24 mouse cellular contexts compared by ENCODE assay signal in genomic region chr12:73354521-73354920, GRCm38 (mm10).
A peak's percentile ranks its signal among the peaks of the same experiment; 100 is the strongest.
DNase-seq lines count a peak whose midpoint lies in the region; ATAC-seq and TF ChIP-seq lines count a peak whose summit lies in the region.
"Had no signal": no experiment of that assay in that cellular context is flagged by ENCODE, and none has a peak within 500 bp of the region (broad histone marks: within the 10 kb centered on the region; RNA-seq: fewer than 3 reads in every experiment).

No protein-coding gene starts in this region.

- no peak overlapping the region for H3K9ac ChIP-seq in hindbrain, postnatal 0 days (replicated peaks; ENCODE audit: low read length)
- no peak overlapping the region for H3K9ac ChIP-seq in hindbrain, embryonic 11.5 days (ENCODE audit: low read depth, low read length)
- no peak overlapping the region for H3K9ac ChIP-seq in liver, adult 2 months (ENCODE audit: low read depth, low read length)
- H3K9ac ChIP-seq in liver, postnatal 0 days (replicated peaks): no peak overlapping the region
- H3K9ac ChIP-seq in CH12.LX (ENCODE audit: insufficient read depth, low read depth): no peak overlapping the region
- H3K9ac ChIP-seq: embryonic facial prominence, embryonic 13.5 days; limb, embryonic 12.5 days; liver, embryonic 14.5 days had no signal

- no peaks in the 10 kb centered on the region for H3K27me3 ChIP-seq in hindbrain, postnatal 0 days (ENCODE audit: insufficient read depth, low read length)
- H3K27me3 ChIP-seq in hindbrain, embryonic 11.5 days (ENCODE audit: control insufficient read depth, insufficient read depth, low read length): no peaks in the 10 kb centered on the region
- no peaks in the 10 kb centered on the region for H3K27me3 ChIP-seq in liver, adult 2 months (ENCODE audit: control insufficient read depth, insufficient read depth, low read length)
- H3K27me3 ChIP-seq in liver, postnatal 0 days (ENCODE audit: insufficient read depth, low read length): no peaks in the 10 kb centered on the region
- H3K27me3 ChIP-seq in CH12.LX (replicated peaks): no peaks in the 10 kb centered on the region
- H3K27me3 ChIP-seq: embryonic facial prominence, embryonic 13.5 days had no signal

- no peak overlapping the region for H3K4me2 ChIP-seq in hindbrain, postnatal 0 days (ENCODE audit: low read depth, low read length)
- no peak overlapping the region for H3K4me2 ChIP-seq in hindbrain, embryonic 11.5 days (replicated peaks; ENCODE audit: low read depth, low read length)
- H3K4me2 ChIP-seq in liver, postnatal 0 days (ENCODE audit: low read depth, low read length): no peak overlapping the region
- H3K4me2 ChIP-seq in CH12.LX (ENCODE audit: insufficient read depth, low read depth, poor library complexity, severe bottlenecking): no peak overlapping the region
- H3K4me2 ChIP-seq: embryonic facial prominence, embryonic 13.5 days; limb, embryonic 12.5 days had no signal

- in situ Hi-C loops in CH12.LX (cut with MboI; ENCODE audit: low pct_ligation_motif_present, low pct_unique_long_range_greater_than_20kb, low sequenced_read_pairs): no loop called here

- no peak for TF ChIP-seq POLR2A in liver, adult 2 months (IDR thresholded peaks at IDR 0.05; ENCODE audit: extremely low read depth, insufficient read depth, low read length)
- TF ChIP-seq POLR2A in CH12.LX (IDR thresholded peaks at IDR 0.05; ENCODE audit: low read depth, low read length): no peak

- H3K9me3 ChIP-seq in hindbrain, postnatal 0 days (ENCODE audit: low read length): no peaks in the 10 kb centered on the region
- no peaks in the 10 kb centered on the region for H3K9me3 ChIP-seq in hindbrain, embryonic 11.5 days (ENCODE audit: control insufficient read depth, low read length)
- H3K9me3 ChIP-seq in liver, postnatal 0 days (ENCODE audit: low read length): no peaks in the 10 kb centered on the region
- H3K9me3 ChIP-seq in CH12.LX (replicated peaks; ENCODE audit: low read length): no peaks in the 10 kb centered on the region
- H3K9me3 ChIP-seq: embryonic facial prominence, embryonic 13.5 days; heart, embryonic 10.5 days; hindbrain, embryonic 10.5 days; limb, embryonic 12.5 days had no signal

- H3K4me3 ChIP-seq in hindbrain, postnatal 0 days (ENCODE audit: low read length): no peak overlapping the region
- no peak overlapping the region for H3K4me3 ChIP-seq in hindbrain, embryonic 11.5 days (ENCODE audit: low read depth, low read length)
- no peak overlapping the region for H3K4me3 ChIP-seq in liver, adult 2 months (ENCODE audit: insufficient read depth, low read depth, low read length)
- no peak overlapping the region for H3K4me3 ChIP-seq in liver, postnatal 0 days (ENCODE audit: low read depth, low read length)
- H3K4me3 ChIP-seq in CH12.LX (replicated peaks in 1 of 3; ENCODE audit: low read depth in 2 of 3, low read length in 2 of 3, poor library complexity in 1 of 3): no peak overlapping the region
- H3K4me3 ChIP-seq: embryonic facial prominence, embryonic 13.5 days; erythroblast, embryonic 14.5 days; heart, embryonic 10.5 days; hindbrain, embryonic 10.5 days; layer of hippocampus, adult 2 months; limb, embryonic 12.5 days had no signal

- no peaks in the 10 kb centered on the region for H3K79me2 ChIP-seq in liver, adult 2 months (ENCODE audit: control insufficient read depth, insufficient read depth, low read length)
- no peaks in the 10 kb centered on the region for H3K79me2 ChIP-seq in CH12.LX (replicated peaks; ENCODE audit: control insufficient read depth, extremely low read depth, insufficient read depth, poor library complexity, severe bottlenecking)

- WGBS in hindbrain, postnatal 0 days: 42% methylated on average over 4 of the region's 4 CpGs
- 60% methylated on average over 4 of the region's 4 CpGs for WGBS in hindbrain, embryonic 11.5 days
- 60% methylated on average over 4 of the region's 4 CpGs for WGBS in liver, adult 2 months
- 71% methylated on average over 4 of the region's 4 CpGs for WGBS in liver, postnatal 0 days (ENCODE audit: insufficient replicate concordance)

- dilution Hi-C loops in CH12.LX (cut with MboI; ENCODE audit: extremely low pct_ligation_motif_present, extremely low pct_unique_long_range_greater_than_20kb, low sequenced_read_pairs): no loop called here

- no peak; the same call in none of the 2 replicates for TF ChIP-seq RAD21 in CH12.LX (IDR thresholded peaks at IDR 0.05; ENCODE audit: low read depth, low read length)

- no peak for ATAC-seq in hindbrain, postnatal 0 days
- ATAC-seq in hindbrain, embryonic 11.5 days (ENCODE audit: low FRiP score): no peak
- no peak for ATAC-seq in liver, postnatal 0 days
- ATAC-seq: forebrain, embryonic 16.5 days had no signal

- no peak for TF ChIP-seq EP300 in liver, postnatal 0 days (IDR thresholded peaks at IDR 0.05; ENCODE audit: low read depth)
- peak; percentile 72 for TF ChIP-seq EP300 in CH12.LX (IDR thresholded peaks at IDR 0.05; ENCODE audit: low read length)

- DNase-seq in hindbrain, postnatal 0 days (ENCODE audit: low spot score): peak; percentile 26
- no peak for DNase-seq in hindbrain, embryonic 11.5 days (ENCODE audit: low spot score)
- peak; percentile 42 for DNase-seq in liver, adult 2 months (ENCODE audit: extremely low read depth, low read depth, low spot score)
- no peak for DNase-seq in liver, postnatal 0 days
- peak; percentile 20 for DNase-seq in A20 (ENCODE audit: low read depth, low spot score)
- peak; percentile 61 for DNase-seq in CH12.LX (ENCODE audit: extremely low read depth)
- DNase-seq in embryo, embryonic 10.5 days (ENCODE audit: low spot score): no peak
- DNase-seq: adrenal gland, postnatal 25 days; cerebellum, adult 11 months; cerebellum, postnatal 14 days; gastrocnemius, postnatal 10 days; kidney, adult 18-20 months; kidney, postnatal 25 days; right cerebral cortex, postnatal 25 days; thymus, postnatal 25 days had no signal

- H3K36me3 ChIP-seq in hindbrain, postnatal 0 days (ENCODE audit: insufficient read depth, low read length): no peaks in the 10 kb centered on the region
- no peaks in the 10 kb centered on the region for H3K36me3 ChIP-seq in hindbrain, embryonic 11.5 days (ENCODE audit: control insufficient read depth, insufficient read depth, low read length)
- no peaks in the 10 kb centered on the region; the same call in 1 of the 2 replicates for H3K36me3 ChIP-seq in liver, adult 2 months (ENCODE audit: control insufficient read depth, insufficient read depth, low read length)
- no peaks in the 10 kb centered on the region for H3K36me3 ChIP-seq in liver, postnatal 0 days (replicated peaks; ENCODE audit: insufficient read depth, low read length)
- H3K36me3 ChIP-seq in CH12.LX (replicated peaks in 1 of 2; ENCODE audit: control insufficient read depth in 1 of 2, insufficient read depth in 1 of 2, low read length in 1 of 2): peaks cover 3 to 43% of the 10 kb centered on the region in 2 experiments
- H3K36me3 ChIP-seq: embryonic facial prominence, embryonic 13.5 days; heart, embryonic 10.5 days; limb, embryonic 12.5 days had no signal

- no peak overlapping the region for H3K27ac ChIP-seq in hindbrain, postnatal 0 days
- no peak overlapping the region for H3K27ac ChIP-seq in hindbrain, embryonic 11.5 days (ENCODE audit: low read depth, low read length)
- no peak overlapping the region for H3K27ac ChIP-seq in liver, adult 2 months (replicated peaks; ENCODE audit: insufficient read depth, low read depth, low read length)
- H3K27ac ChIP-seq in liver, postnatal 0 days (ENCODE audit: low read depth): no peak overlapping the region
- H3K27ac ChIP-seq in CH12.LX (ENCODE audit: insufficient read depth, low read depth): no peak overlapping the region
- H3K27ac ChIP-seq: embryonic facial prominence, embryonic 13.5 days; heart, embryonic 10.5 days; layer of hippocampus, adult 2 months; liver, embryonic 14.5 days; macrophage had no signal

- no peak for TF ChIP-seq CTCF in hindbrain, postnatal 0 days (IDR thresholded peaks at IDR 0.05; ENCODE audit: low read depth)
- no peak for TF ChIP-seq CTCF in liver, adult 2 months (IDR thresholded peaks at IDR 0.05; ENCODE audit: low read depth, low read length)
- no peak for TF ChIP-seq CTCF in liver, postnatal 0 days (IDR thresholded peaks at IDR 0.05; ENCODE audit: low read depth)
- no peak for TF ChIP-seq CTCF in CH12.LX (conservative IDR thresholded peaks at IDR 0.05 in 1 of 2, IDR thresholded peaks at IDR 0.05 in 1 of 2; ENCODE audit: low read depth in 2 of 2, low read length in 2 of 2)

- H3K4me1 ChIP-seq in hindbrain, postnatal 0 days (ENCODE audit: insufficient read depth, low read length): no peaks in the 10 kb centered on the region; the same call in 1 of the 2 replicates
- no peaks in the 10 kb centered on the region for H3K4me1 ChIP-seq in hindbrain, embryonic 11.5 days (replicated peaks; ENCODE audit: control insufficient read depth, insufficient read depth, low read length)
- peaks cover 5% of the 10 kb centered on the region; the same call in 1 of the 2 replicates for H3K4me1 ChIP-seq in liver, adult 2 months (ENCODE audit: control insufficient read depth, insufficient read depth, low read length)
- no peaks in the 10 kb centered on the region; the same call in 1 of the 2 replicates for H3K4me1 ChIP-seq in liver, postnatal 0 days (ENCODE audit: insufficient read depth)
- peaks cover 7 to 38% of the 10 kb centered on the region in 2 experiments; a peak in 3 of 4 replicates for H3K4me1 ChIP-seq in CH12.LX (ENCODE audit: control insufficient read depth in 1 of 2, insufficient read depth in 2 of 2)

TF ChIP-seq in CH12.LX, 34 proteins besides CTCF, POLR2A, EP300 and RAD21:
- TF ChIP-seq ZKSCAN1 (IDR thresholded peaks at IDR 0.05; ENCODE audit: borderline replicate concordance, low read depth, low read length) (no peak), ZC3H11A (IDR thresholded peaks at IDR 0.05; ENCODE audit: low read depth, low read length) (no peak), TCF12 (IDR thresholded peaks at IDR 0.05; ENCODE audit: low read depth, low read length) (peak; percentile 61), UBTF (IDR thresholded peaks at IDR 0.05; ENCODE audit: low read depth, low read length) (no peak), NRF1 (IDR thresholded peaks at IDR 0.05; ENCODE audit: low read depth, low read length) (no peak), TBP (conservative IDR thresholded peaks at IDR 0.05; ENCODE audit: low read depth, low read length) (no peak), ETS1 (conservative IDR thresholded peaks at IDR 0.05; ENCODE audit: low read depth, low read length) (peak; percentile 38), BHLHE40 (IDR thresholded peaks at IDR 0.05; ENCODE audit: low read depth, low read length) (peak; percentile 59), ZNF384 (IDR thresholded peaks at IDR 0.05; ENCODE audit: low read depth, low read length) (no peak), PAX5 (IDR thresholded peaks at IDR 0.05; ENCODE audit: low read length) (no peak)

Comparison
In these comparisons a context has a peak if more than half of its experiments do, and no peak if none do; other contexts are left out.
1. DNase-seq: peak in hindbrain, postnatal 0 days (single experiment), liver, adult 2 months (single experiment), A20 (single experiment) and CH12.LX (single experiment); none in hindbrain, embryonic 11.5 days (single experiment), liver, postnatal 0 days (single experiment) and embryo, embryonic 10.5 days (single experiment).